Mouse (Mus musculus): Measurements from ENCODE around the gene Mustn1. TPM values are rescaled to one million over a fixed set of nuclear protein-coding genes. Genes with fewer than 3 reads are reported as not detected.

The Mustn1 gene
- polyA plus RNA-seq, 1 experiment from 2014 or later = 1.1 TPM

DNA sequence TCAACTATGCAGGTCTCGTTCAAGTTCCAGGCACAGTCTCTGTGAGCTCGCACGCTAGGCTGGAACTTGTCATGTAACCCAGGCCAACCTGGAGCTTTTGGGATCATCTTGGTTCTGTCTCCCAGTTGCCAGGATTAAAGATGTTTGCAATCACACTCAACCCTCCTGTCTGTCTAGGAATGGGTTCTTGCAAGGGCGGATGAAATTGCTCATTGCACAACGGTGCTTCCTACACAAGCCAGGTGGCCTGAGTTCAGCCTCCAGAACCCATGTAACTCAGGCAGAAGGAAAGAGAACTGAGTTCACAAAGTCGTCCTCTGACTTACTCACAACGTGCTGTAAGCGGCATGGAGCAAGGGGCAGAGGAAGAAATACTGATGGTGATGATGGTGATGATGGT lies 32.1 kb downstream of the Mustn1 start:
- Histone ChIP-seq H3K9me3 (ENCODE audit: control insufficient read depth, low read length) (no peaks in the 10 kb centered on the region), H3K9ac (ENCODE audit: low read length) (no peak overlapping the region), H3K4me2 (ENCODE audit: low read depth, severe bottlenecking) (no peak overlapping the region), H3K27ac (replicated peaks; ENCODE audit: low read depth, low read length) (no peak overlapping the region), H3K36me3 (ENCODE audit: control insufficient read depth, insufficient read depth, low read length) (no peaks in the 10 kb centered on the region), H3K4me1 (ENCODE audit: control insufficient read depth, insufficient read depth, low read length) (no peaks in the 10 kb centered on the region), H3K27me3 (ENCODE audit: control insufficient read depth, insufficient read depth, low read length) (no peaks in the 10 kb centered on the region), H3K4me3 (ENCODE audit: low read depth, low read length) (no peak overlapping the region)
- no peak for ATAC-seq (ENCODE audit: insufficient number of reproducible peaks, low FRiP score, low TSS enrichment, low read depth)
- WGBS = 90% methylated on average over 8 of the region's 8 CpGs
- no peak for DNase-seq (ENCODE audit: low spot score)

DNA sequence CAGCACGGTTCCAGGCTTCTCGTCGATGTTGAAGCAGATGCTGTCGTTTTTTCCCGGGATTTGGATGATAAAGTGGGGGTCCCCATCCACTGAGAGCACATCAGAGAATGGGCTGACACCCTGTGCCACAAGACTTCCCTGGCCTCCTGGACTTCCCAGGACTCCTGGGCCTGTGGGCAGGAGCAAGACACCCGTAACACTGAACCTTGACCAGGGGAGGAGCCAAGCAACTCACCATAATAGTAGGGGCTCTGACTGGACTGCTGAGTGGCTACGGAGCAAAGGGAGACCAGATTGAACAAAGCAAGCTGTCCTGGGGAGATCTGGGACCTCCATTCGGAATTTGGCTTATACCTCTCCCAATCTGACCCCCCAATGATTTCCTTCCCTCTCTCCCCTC lies 33.6 kb downstream of the Mustn1 start:
- Histone ChIP-seq H3K4me3 (ENCODE audit: low read depth, low read length) (no peak overlapping the region), H3K9me3 (ENCODE audit: control insufficient read depth, low read length) (no peaks in the 10 kb centered on the region), H3K27me3 (ENCODE audit: control insufficient read depth, insufficient read depth, low read length) (no peaks in the 10 kb centered on the region), H3K4me1 (ENCODE audit: control insufficient read depth, insufficient read depth, low read length) (no peaks in the 10 kb centered on the region), H3K36me3 (ENCODE audit: control insufficient read depth, insufficient read depth, low read length) (no peaks in the 10 kb centered on the region), H3K9ac (ENCODE audit: low read length) (no peak overlapping the region), H3K4me2 (ENCODE audit: low read depth, severe bottlenecking) (no peak overlapping the region), H3K27ac (replicated peaks; ENCODE audit: low read depth, low read length) (no peak overlapping the region)
- no peak for DNase-seq (ENCODE audit: low spot score)
- 78% methylated on average over 8 of the region's 8 CpGs for WGBS
- ATAC-seq (ENCODE audit: insufficient number of reproducible peaks, low FRiP score, low TSS enrichment, low read depth) = no peak

DNA sequence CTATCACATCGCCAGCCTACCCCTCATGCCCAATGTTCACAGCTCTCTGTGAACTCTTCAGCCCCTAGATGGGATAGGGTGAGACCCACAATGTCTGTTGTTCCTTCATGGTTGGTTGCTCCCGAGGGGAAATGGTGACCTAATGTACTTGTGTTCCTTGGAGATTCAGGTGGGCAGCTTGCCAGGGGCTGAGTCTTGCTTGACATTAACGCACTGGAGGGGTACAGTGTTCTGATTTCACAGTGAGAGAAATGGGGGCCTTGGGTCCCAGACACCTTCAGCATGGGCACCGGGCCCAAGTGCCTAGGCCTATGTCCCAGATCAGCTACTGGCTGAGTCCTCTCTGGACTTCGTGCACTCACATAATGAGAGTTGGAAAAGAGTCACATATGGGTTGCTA lies 34.4 kb downstream of the Mustn1 start:
- Histone ChIP-seq H3K4me3 (ENCODE audit: low read depth, low read length) (no peak overlapping the region), H3K4me1 (ENCODE audit: control insufficient read depth, insufficient read depth, low read length) (no peaks in the 10 kb centered on the region), H3K27ac (replicated peaks; ENCODE audit: low read depth, low read length) (no peak overlapping the region), H3K36me3 (ENCODE audit: control insufficient read depth, insufficient read depth, low read length) (no peaks in the 10 kb centered on the region), H3K9ac (ENCODE audit: low read length) (no peak overlapping the region), H3K9me3 (ENCODE audit: control insufficient read depth, low read length) (no peaks in the 10 kb centered on the region), H3K27me3 (ENCODE audit: control insufficient read depth, insufficient read depth, low read length) (no peaks in the 10 kb centered on the region), H3K4me2 (ENCODE audit: low read depth, severe bottlenecking) (no peak overlapping the region)
- no peak for DNase-seq (ENCODE audit: low spot score)
- WGBS = 90% methylated on average over 5 of the region's 5 CpGs
- ATAC-seq (ENCODE audit: insufficient number of reproducible peaks, low FRiP score, low TSS enrichment, low read depth) = no peak

- 89% methylated on average over 1 of the region's 1 CpGs for WGBS
- no peaks in the 10 kb centered on the region for H3K27me3 ChIP-seq (ENCODE audit: control insufficient read depth, insufficient read depth, low read length)
- ATAC-seq (ENCODE audit: insufficient number of reproducible peaks, low FRiP score, low TSS enrichment, low read depth) = no peak
Observed at GRCm38 (mm10) chr14:30916516-30916915, 37.5 kb downstream of the Mustn1 start.

GRCm38 (mm10) chr14:30922053-30922670 lies 43.2 kb downstream of the Mustn1 start:
- Histone ChIP-seq H3K9ac (ENCODE audit: low read length) (no peak overlapping the region), H3K4me3 (ENCODE audit: low read depth, low read length) (no peak overlapping the region), H3K27ac (replicated peaks; ENCODE audit: low read depth, low read length) (no peak overlapping the region), H3K4me2 (ENCODE audit: low read depth, severe bottlenecking) (no peak overlapping the region), H3K36me3 (ENCODE audit: control insufficient read depth, insufficient read depth, low read length) (no peaks in the 10 kb centered on the region), H3K27me3 (ENCODE audit: control insufficient read depth, insufficient read depth, low read length) (no peaks in the 10 kb centered on the region), H3K4me1 (ENCODE audit: control insufficient read depth, insufficient read depth, low read length) (no peaks in the 10 kb centered on the region), H3K9me3 (ENCODE audit: control insufficient read depth, low read length) (no peaks in the 10 kb centered on the region)
- DNase-seq (ENCODE audit: low spot score) (no peak), ATAC-seq (ENCODE audit: insufficient number of reproducible peaks, low FRiP score, low TSS enrichment, low read depth) (no peak)
- WGBS = 75% methylated on average over 8 of the region's 8 CpGs

More at GRCm38 (mm10) chr14:30916516-30916915, 37.5 kb downstream of the Mustn1 start:
- no peak overlapping the region for H3K9ac ChIP-seq (ENCODE audit: low read length)
- DNase-seq (ENCODE audit: low spot score) = no peak
- no peaks in the 10 kb centered on the region for H3K4me1 ChIP-seq (ENCODE audit: control insufficient read depth, insufficient read depth, low read length)
- no peaks in the 10 kb centered on the region for H3K36me3 ChIP-seq (ENCODE audit: control insufficient read depth, insufficient read depth, low read length)
- no peaks in the 10 kb centered on the region for H3K9me3 ChIP-seq (ENCODE audit: control insufficient read depth, low read length)
- no peak overlapping the region for H3K4me2 ChIP-seq (ENCODE audit: low read depth, severe bottlenecking)
- H3K4me3 ChIP-seq (ENCODE audit: low read depth, low read length) = no peak overlapping the region
- H3K27ac ChIP-seq (replicated peaks; ENCODE audit: low read depth, low read length) = no peak overlapping the region

DNA sequence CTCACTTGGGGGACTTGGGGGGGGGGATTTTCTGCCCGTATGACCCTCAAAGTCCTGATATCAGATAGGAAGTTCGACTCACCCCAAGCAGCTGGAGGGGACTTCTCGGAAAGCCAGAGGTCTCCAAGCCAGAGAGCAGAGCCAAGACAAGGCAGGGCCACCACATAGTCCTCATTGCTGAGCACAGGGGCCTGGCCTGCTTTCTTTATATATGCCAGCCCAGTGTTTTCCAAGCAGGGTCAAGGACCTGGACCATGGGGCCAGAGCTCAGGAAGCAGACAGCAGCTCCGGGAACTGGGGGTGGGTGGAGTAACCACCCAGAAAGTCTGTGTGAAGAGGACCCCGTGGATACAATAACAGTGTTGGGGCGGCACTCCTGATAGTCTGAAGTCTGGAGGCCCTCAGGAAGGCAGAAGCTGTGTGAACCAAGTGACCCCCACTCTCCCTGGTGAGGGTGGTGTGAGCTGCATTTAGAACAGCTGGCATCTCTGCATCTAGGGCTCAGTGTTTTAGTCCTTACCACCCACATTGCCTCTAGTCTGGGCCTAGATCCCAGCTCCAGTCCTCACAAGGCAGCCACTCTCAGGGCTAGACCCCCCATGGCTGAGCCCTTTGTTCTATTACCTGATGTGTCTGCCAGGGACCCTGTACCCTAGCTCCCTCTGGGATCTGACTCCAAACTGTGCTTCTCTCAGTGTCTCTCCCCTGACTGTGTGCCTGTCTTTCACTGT lies 44.5 kb downstream of the Mustn1 start, which contains the start of gene Itih3:
Itih3 (minus strand) TSS at position 386 of the 731 bp plus-strand sequence.
- Histone ChIP-seq H3K27ac (replicated peaks; ENCODE audit: low read depth, low read length) (no peak within 1 kb of the TSS), H3K36me3 (ENCODE audit: control insufficient read depth, insufficient read depth, low read length) (no peaks in the 10 kb centered on the region), H3K9me3 (ENCODE audit: control insufficient read depth, low read length) (no peaks in the 10 kb centered on the region), H3K4me2 (ENCODE audit: low read depth, severe bottlenecking) (no peak within 1 kb of the TSS), H3K9ac (ENCODE audit: low read length) (0 out of 2 replicates have a peak within 1 kb of the TSS, but pooled peaks have one; percentile 17), H3K4me1 (ENCODE audit: control insufficient read depth, insufficient read depth, low read length) (no peaks in the 10 kb centered on the region), H3K4me3 (ENCODE audit: low read depth, low read length) (no peak within 1 kb of the TSS), H3K27me3 (ENCODE audit: control insufficient read depth, insufficient read depth, low read length) (no peaks in the 10 kb centered on the region)
- no peak for DNase-seq (ENCODE audit: low spot score)
- 75% methylated on average over 6 of the region's 6 CpGs for WGBS
- no peak for ATAC-seq (ENCODE audit: insufficient number of reproducible peaks, low FRiP score, low TSS enrichment, low read depth)

DNA sequence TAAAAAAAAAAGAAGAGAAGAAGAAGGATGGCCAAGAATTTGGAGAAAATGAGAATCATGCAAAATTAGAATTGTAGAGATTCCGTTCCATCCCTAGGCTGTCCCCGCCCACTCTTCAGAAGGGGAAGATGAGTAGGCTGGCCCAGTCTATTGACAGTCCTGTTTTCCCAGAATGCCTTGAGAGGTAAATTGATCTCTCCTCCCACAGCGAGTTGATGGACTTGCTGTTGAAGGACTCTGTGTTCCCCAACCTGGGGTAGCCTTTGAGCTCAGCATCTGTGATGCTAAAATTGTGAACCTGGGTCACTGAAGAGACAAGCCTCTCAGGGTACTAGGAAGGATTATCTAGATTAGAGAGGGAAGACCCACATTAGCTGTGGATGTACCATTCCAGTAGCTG lies 46.5 kb downstream of the Mustn1 start:
- H3K4me2 ChIP-seq (ENCODE audit: low read depth, severe bottlenecking) = no peak overlapping the region
- DNase-seq (ENCODE audit: low spot score) (no peak), ATAC-seq (ENCODE audit: insufficient number of reproducible peaks, low FRiP score, low TSS enrichment, low read depth) (no peak)
- WGBS = 90% methylated on average over 3 of the region's 3 CpGs
- H3K9ac ChIP-seq (ENCODE audit: low read length) = no peak overlapping the region
- no peaks in the 10 kb centered on the region for H3K27me3 ChIP-seq (ENCODE audit: control insufficient read depth, insufficient read depth, low read length)
- no peak overlapping the region for H3K27ac ChIP-seq (replicated peaks; ENCODE audit: low read depth, low read length)
- H3K9me3 ChIP-seq (ENCODE audit: control insufficient read depth, low read length) = no peaks in the 10 kb centered on the region
- no peaks in the 10 kb centered on the region for H3K4me1 ChIP-seq (ENCODE audit: control insufficient read depth, insufficient read depth, low read length)
- H3K36me3 ChIP-seq (ENCODE audit: control insufficient read depth, insufficient read depth, low read length) = no peaks in the 10 kb centered on the region
- H3K4me3 ChIP-seq (ENCODE audit: low read depth, low read length) = no peak overlapping the region

DNA sequence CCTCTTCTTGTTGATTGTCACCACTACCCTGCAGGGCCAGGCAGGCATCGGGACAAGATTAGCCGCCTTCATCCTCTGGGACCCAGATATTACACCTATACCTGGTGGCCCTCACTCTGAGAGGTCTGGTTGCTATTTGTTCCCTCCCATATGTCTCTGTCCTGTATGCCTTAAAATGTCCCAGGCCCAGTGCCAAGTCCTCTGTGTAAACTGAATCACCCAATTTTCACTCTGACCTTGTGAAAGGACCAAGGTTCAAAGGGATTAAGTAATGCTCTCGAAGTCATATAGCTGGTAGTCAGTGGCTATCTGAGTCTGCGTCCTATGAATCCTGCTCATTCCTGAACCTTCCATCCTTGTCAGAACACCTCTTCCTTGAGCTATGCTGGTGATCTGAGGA lies 51.4 kb downstream of the Mustn1 start:
- no peak for ATAC-seq (ENCODE audit: insufficient number of reproducible peaks, low FRiP score, low TSS enrichment, low read depth)
- Histone ChIP-seq H3K9me3 (ENCODE audit: control insufficient read depth, low read length) (no peaks in the 10 kb centered on the region), H3K4me3 (ENCODE audit: low read depth, low read length) (no peak overlapping the region), H3K27me3 (ENCODE audit: control insufficient read depth, insufficient read depth, low read length) (no peaks in the 10 kb centered on the region), H3K9ac (ENCODE audit: low read length) (no peak overlapping the region), H3K27ac (replicated peaks; ENCODE audit: low read depth, low read length) (no peak overlapping the region), H3K36me3 (ENCODE audit: control insufficient read depth, insufficient read depth, low read length) (no peaks in the 10 kb centered on the region), H3K4me1 (ENCODE audit: control insufficient read depth, insufficient read depth, low read length) (no peaks in the 10 kb centered on the region), H3K4me2 (ENCODE audit: low read depth, severe bottlenecking) (no peak overlapping the region)
- DNase-seq (ENCODE audit: low spot score) = no peak
- 92% methylated on average over 4 of the region's 4 CpGs for WGBS

Data from limb, embryonic 11.5 days (tissue).